Mouse (Mus musculus) adrenal gland, adult (tissue): ENCODE results near the gene Mroh2a.
A peak's percentile ranks its signal among the peaks of the same experiment; 100 is the strongest.

Experiments used
- DNase-seq, 2 experiments: peaks; one replicate each; pipeline ENCODE4 v3.0.0; 2022 to 2023; ENCODE audit warnings: low spot score in 1 of 2; ENCODE audit not compliant: inconsistent age in 2 of 2

Gene Mroh2a

DNA sequence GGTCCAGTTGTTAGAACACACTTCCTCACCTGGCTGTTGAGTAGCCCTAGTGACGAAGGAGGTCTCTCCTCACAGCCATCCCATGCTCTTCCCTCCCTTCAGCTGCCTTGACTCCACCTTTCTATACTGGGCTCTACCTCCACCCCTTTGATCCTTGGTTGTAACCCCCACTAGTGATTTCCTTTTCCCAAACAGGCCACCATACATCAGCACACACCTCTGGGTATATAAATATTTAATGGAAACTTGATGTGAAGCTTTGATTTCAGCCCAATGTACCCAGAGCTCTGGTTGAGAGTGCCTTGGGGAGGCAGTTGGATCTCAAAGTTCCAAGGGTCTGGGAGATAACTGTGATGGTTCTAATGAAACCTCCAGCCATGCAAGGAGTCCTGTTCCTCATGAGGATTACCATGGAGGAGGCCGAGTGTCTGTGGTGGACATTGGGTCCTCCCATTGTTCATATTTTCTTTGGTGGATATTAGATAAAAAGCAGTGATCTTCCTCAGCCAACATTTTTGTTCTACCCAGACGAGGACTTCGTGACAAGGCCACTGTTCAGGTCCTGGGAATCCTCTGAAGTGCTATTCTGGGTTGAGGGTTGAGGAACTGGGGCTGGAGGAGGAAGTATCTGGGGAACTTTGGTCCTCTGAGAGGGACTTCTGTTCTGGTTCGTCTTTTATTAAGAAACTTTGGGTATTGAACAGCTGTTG lies at the start of gene Mroh2a:
Mroh2a (plus strand) TSS at position 317 of the 710 bp plus-strand sequence.
- peak in 1 of 2 experiments; percentile 21 for DNase-seq

DNA sequence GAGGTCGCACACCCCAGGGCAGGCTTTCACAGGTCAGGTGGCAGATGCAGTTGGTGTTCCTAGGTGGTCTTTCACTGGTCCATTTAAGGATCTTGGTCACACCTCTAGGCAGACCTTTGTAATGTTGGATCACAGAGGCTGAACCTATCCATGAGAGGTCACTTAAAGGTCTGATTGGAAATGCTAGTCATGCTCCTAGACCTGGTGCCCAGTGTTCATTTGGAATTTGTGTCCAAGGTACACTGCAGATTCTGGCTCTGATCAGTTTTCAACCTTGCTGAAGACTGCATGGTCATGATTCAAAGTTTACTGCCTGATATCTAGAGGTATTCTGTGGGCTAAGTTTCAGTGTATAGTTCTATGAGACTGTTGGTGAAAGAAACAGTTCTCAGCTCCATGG lies 47.1 kb upstream of the Mroh2a start:
- no peak for DNase-seq

DNA sequence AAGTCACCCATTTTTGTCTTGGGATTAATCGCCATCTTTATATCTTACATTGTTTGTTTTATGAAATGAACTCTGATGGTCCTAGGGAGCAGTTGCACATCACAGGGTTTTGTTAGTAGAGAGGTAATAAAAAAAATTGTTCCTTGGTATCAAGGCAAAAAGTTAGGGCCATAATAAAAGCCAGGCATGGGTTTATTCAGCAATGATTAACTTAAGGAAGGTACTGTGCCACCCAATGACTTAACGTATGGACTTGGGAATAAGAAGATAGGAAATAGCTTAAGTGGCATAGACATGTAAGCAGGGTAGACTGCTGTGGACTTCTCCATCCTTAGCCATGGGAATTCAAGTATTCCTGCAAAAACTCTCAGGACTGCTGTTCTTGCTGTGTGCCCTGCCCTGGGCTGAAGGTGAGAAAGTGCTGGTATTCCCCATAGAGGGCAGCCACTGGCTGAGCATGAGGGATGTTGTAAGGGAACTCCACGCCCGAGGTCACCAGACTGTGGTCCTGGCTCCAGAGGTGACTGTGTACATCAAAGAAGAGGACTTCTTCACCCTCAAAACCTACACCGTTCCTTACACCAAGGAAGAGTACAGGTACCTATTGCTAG lies 40.4 kb upstream of the Mroh2a start:
- DNase-seq = no peak

DNA sequence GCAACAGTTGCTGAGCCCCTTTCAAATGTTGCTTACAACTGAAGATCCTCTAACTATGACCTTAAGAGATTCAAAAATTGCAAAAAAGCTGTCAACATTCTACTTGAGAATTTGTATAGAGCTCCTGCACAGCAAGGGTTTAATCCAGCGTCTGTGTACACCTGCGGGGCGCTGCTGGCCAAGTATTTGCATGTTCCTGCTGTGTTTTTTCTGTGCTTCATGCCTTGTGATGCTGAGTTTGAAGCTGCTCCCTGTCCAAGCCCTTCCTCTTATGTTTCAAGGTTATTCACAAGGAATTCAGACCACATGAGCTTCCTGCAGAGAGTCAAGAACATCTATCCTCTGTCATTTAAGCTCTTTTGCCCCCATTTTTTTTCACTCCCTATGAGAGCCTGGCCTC lies 34.6 kb upstream of the Mroh2a start:
- no peak for DNase-seq

DNA sequence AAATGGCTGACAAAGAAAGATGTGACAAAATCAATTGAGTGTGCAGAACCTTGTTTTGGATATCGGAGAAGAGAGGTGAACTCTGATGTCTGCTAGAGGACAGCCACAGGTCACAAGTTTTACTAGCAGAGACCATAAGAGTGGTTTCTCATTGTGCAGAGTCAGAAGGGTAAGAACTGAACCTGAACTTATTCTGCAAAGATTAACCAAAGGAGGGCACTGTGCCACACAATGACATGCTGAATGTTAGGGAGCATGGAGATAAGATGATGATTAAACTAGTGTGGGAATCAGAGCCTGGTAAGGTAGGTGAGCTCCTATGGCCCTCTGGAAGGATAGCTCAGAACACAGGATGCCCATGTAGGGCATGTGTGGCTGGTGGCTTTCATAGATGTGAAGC lies 31.1 kb upstream of the Mroh2a start:
- DNase-seq = peak in 1 of 2 experiments; percentile 65

DNA sequence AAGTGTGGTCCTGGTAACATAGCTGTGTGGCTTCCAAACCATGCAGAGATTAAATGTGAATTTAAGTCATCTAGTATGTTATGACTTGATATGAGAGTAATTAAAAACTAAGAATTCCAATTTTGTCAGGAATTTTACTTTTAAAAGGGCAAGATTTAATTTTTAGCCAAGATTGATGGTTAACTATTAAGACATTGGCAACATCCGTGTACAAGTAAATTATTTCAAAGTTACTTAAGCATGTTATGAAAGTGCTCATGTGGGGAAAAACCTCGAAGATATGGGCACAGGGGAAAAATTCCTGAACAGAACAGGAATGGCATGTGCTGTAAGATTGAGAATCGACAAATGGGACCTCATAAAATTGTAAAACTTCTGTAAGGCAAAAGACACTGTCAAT lies 29.3 kb upstream of the Mroh2a start:
- DNase-seq = no peak

DNA sequence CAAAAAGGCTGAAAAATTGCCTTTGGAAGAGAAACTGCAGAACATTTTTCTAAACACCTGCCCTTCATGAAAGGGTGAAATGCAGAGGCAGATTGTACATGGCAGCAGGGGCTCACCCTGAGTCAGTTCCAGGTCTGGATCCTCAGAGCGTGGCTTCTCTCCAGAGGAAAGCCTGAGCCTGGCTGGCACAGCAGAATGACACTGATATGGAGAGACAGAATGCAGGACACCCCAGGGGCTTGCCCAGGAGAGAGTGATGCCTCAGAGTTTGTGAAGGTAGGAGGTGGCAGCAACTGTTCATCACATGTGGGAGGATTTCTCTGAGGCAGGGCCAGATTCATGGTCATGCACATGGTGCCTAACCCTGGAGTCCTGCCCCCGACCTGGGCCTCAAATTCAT lies 26.8 kb upstream of the Mroh2a start:
- no peak for DNase-seq

DNA sequence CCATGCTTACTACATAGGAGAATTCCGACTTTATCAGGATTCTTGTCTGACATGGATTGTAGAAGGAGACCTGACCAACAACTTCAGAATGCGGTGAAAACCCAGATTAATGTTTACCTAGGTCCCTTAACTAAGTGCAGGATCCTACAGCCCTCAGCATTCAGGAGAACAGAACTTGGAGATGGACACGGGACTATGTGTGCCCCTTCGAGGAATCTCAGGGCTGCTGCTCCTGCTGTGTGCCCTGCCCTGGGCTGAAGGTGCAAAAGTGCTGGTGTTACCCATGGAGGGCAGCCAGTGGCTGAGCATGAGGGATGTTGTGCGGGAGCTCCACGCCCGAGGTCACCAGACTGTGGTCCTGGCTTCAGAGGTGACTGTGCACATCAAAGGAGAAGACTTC lies 26.3 kb upstream of the Mroh2a start, which contains the start of gene Ugt1a2:
Ugt1a2 (plus strand) TSS at position 146 of the 400 bp plus-strand sequence.
- DNase-seq = no peak

DNA sequence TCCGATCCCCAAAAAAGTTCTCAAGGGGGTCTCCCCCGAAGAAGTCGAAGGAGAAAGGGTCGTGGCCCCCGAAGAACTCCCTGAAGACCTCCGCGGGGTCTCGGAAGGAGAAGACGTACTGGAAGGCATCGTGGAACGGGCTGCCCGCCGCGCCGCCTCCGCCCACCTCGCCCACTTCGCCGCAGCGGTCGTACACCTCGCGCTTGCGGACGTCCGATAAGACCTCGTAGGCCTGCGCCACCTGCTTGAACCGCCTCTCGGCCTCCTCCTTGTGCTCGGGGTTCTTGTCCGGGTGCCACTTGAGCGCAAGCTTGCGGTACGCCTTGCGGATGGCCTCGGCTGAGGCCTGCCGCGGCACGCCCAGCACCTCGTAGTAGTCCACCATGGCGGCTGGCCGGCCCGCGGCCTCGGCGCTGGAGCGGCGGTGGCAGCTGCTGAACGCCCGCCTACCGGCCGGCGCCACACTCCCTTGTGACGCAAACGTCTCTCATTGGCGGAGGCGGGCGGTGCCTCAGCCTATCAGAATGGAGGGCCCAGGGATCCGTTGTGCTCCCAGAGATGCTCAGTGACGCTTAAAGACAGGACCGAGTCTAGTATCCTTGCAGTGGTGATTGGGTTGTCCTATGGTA lies 21.4 kb upstream of the Mroh2a start, which contains the start of gene Dnajb3:
Dnajb3 (minus strand) TSS at position 489 of the 629 bp plus-strand sequence.
- peak; percentile 80 to 89 for DNase-seq

DNA sequence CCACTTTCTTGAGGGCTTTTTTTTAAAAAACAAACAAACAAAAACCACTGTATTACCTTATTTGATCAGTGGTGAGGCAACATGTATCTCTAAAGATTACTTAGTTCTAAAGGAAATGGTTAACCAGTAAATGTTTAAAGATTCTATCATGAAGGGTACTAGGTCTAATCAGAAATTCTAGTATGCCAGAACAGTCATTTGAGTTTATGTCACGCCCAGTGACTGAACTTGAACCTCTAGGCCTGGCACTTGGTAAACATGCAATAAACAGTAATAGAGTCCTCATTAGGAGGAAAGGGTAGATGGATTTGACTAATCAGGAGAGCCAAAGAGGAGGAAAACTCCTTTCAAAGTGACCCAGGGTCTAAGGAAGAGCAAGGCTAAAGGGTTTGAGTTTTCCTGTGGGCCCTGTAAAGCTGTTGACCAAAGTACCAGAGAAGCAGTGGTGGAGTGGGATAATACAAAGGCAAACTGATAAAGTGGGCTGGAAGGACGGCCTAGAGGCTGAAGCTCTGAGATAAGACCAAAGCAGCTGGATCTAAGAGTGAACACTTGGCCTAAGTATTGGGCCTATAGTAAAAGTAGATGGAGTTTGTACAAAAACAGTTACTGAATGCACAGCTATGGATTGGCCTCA lies 19.8 kb upstream of the Mroh2a start:
- DNase-seq = no peak

DNA sequence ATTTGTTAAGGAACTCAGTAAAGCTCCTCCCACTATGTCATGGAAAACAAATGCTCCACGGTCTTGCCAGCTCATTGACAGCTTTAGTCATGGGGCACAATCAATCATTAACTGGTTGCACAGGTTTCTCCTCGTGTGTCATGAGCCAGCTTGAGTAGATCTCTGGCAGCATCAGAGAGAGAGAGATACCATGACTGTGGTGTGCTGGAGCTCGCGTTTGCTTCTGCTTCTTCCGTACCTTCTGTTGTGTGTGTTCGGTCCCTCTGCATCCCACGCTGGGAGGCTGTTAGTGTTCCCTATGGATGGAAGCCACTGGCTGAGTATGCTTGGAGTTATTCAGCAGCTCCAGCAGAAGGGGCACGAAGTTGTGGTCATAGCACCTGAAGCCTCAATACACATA lies 15.0 kb upstream of the Mroh2a start, which contains the start of gene Ugt1a1:
Ugt1a1 (plus strand) TSS at position 148 of the 400 bp plus-strand sequence.
- no peak for DNase-seq

DNA sequence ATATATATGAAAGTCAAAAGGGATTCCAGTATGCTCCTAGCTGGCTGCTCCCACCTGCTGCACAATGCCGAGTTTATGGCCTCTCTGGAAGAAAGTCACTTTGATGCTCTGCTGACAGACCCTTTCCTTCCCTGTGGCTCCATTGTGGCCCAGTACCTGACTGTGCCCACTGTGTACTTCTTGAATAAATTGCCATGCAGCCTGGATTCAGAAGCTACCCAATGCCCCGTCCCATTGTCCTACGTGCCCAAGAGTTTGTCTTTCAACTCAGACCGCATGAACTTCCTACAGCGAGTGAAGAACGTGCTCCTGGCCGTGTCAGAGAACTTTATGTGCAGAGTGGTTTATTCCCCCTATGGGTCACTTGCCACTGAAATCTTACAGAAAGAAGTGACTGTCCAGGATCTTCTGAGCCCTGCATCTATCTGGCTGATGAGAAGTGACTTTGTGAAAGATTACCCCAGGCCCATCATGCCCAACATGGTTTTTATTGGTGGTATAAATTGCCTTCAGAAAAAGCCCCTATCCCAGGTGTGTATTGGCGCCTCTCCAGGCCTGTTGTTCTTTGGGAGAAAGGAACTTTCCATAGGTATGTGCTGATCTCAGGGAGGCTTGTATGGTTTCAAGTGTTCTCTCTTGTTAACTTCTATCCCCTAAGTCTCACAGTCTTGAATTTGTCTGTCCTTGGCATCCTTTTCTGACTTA lies 14.3 kb upstream of the Mroh2a start:
- peak in 1 of 2 experiments; percentile 45 for DNase-seq

DNA sequence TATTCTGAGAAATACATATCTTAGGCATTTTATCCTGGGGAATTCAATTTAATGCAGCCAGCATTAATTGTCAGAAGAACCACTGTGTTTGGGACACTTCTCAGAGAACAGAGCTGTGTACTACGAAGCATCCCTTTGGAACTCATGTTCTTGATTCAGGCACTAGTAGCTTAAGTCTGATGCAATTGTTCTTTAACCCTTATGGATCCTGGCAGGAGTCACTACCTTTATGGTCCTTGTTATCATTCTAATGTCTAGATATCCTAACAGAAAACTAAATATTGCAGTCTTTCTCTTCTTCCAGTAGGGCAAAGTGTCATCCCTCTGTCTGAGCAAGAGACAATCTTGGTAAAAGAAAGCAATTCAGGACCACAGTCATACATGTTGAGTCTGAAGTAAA lies 13.7 kb upstream of the Mroh2a start:
- DNase-seq = peak in 1 of 2 experiments; percentile 29

DNA sequence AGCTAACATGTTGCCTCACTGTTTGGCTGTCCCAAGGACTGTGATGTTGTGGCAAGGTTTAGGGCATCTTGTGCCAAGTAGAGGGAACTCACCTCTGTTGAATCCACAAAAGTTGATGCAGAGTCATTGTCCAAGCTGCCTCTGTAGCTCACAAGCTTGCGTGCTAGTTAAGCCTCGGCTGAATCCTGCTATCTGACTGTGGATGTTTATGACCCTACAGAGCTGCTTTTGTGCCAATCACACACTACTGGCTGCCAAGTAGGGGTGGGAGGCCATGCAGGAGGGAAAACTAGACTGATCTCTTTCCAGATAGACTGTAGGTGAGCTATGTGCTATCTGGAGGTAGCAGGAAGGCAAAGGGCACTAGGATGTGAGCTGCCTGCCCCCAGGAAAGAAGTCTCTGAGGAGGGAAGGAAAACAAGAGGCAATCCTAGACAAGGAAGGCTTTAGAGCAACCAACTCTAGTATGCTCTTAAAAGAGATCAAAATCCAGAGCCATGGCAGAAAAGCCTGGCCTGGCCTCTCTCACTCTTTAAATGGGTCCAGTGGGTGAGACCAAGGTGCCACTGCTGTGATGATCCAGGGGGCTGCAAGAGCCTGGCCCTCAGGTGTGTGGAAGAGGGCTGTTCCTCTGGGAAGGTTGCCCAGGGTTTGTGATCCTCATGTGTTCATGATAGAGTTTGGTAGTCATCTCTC lies 12.9 kb upstream of the Mroh2a start:
- DNase-seq = peak in 1 of 2 experiments; percentile 69

DNA sequence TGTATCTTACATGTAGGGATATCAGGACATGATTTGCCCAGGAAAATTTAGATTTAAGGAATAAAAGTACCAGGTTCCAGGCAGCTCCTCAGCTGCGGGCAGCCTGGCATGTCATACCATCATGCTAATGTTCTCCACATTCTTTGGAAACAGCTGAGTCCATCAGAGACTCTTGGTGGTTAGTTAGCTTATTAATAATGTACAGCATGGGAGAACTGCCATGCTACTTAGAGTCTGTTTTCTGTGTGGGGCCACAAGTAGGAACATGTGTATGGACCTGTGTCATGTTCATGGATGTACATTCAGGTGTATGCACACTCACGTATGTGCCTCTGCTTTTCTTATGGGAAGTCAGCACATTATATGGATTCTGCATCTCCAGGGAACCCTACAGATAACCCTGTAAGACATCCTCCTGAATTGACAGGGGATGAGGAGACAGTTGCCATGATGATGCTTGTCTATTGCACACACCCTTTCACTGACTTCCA lies 12.3 kb upstream of the Mroh2a start:
- peak in 1 of 2 experiments; percentile 42 for DNase-seq

DNA sequence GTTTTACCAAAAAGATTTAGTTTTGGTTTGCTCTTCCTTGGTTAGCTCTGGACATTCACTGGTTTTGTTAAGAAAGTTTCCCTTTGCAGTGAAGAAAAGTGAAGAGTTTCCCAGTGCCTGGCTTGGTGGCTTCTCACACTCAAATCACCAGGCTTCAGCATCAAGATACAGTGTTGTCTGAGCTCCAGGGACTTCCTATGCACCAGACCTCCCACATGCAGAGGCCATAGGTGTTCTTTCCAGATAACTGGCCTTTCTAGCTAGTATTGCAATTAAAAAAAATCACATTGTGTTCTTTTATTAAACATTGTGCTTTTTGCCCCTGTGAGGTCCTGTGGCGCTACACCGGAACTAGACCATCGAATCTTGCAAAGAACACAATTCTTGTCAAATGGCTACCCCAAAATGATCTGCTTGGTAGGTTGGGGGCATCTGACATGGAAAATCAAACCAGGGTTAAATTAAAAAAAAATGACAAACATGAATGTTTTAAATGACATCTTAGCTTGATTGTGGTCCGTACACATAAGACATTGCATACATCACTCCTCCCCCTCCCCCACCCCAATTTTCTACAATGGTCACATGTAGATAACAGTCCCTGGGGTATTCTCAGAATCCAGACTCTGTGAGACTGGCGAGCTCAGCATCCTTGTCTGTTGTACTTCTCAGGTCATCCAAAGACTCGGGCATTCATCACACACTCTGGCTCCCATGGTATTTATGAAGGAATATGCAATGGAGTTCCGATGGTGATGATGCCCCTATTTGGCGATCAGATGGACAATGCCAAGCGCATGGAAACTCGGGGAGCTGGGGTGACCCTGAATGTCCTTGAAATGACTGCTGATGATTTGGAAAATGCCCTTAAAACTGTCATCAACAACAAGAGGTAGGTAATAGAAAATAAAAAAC lies 11.1 kb upstream of the Mroh2a start:
- DNase-seq = peak in 1 of 2 experiments; percentile 34

DNA sequence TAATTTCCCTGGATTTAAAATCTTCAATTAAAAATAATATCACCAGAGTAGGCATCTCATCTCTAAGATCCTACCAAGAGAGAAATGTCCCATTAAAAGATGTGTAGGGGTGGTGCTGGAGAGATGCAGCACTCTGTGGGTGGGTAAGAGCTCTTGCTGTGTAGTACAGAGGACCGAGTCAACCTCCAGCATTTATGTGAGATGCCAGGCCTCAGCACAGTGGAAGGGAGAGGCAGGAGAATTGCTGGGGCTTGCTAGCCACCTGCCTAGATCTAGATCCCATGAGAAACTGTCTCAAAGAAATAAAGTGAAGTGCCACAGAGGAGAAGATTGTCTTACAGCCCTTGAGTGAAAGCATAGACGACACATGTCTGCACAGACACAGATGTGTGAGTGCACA lies 10.2 kb upstream of the Mroh2a start:
- DNase-seq = no peak

DNA sequence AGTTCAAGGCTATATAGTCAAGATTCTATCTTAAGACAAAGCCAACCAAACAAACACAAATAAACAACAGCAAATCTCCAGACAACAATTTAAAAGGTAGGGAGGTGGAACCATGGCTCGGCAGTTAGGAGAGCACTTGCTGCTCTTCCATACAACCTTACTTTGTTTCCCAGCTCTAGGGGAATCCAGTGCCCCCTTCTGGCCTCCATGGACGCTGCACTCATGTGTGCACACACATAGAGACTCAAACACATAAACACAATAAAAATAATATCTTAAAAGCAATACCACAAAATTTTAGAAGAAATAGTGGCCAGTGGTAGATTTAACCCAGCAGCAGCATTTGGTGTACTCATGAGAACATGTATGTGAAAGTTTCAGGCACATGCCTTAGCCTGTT lies 9.6 kb upstream of the Mroh2a start:
- DNase-seq = peak in 1 of 2 experiments; percentile 41

DNA sequence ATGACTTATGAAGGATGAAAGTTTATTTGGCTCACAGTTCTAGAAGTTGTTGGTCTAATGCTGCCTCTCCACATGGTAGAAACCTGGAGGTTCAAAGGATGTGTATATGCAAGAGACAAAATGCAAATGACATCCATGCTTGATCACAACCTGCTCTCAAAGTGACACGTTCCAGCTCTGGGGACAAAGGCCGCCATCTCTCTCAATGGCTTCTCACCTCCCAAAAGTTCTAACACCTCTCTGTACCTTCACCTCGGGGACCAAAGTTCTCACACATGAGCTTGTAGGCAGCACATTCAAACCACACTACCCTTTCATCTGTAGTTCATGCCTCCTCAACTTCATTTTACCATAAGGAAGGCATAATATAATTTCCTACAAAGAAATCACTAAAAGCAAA lies 9.2 kb upstream of the Mroh2a start:
- peak in 1 of 2 experiments; percentile 31 for DNase-seq
